Mouse (Mus musculus) forebrain, embryonic 12.5 days (tissue): Measurements from ENCODE around the gene Osr1. TPM values are rescaled to one million over a fixed set of nuclear protein-coding genes. Genes with fewer than 3 reads are reported as not detected.

Experiments used
- ATAC-seq: fragments of 200-750 bp; cut with Nextera tagmentation; 2 replicates; pipeline ENCODE4 v1.8.0; 2017; ENCODE audit warnings: moderate TSS enrichment; ENCODE audit not compliant: low FRiP score
- H3K27ac ChIP-seq: fragments of 300-500 bp; sonication (generic); 2 replicates; pipeline ENCODE4 v1.5.1; 2016; ENCODE audit warnings: mild to moderate bottlenecking
- H3K27me3 ChIP-seq: fragments of 300-500 bp; sonication (generic); 2 replicates; pipeline ENCODE4 v1.6.1; 2016; ENCODE audit warnings: mild to moderate bottlenecking
- H3K36me3 ChIP-seq: fragments of 300-500 bp; sonication (generic); replicated peaks from 2 replicates; pipeline ENCODE4 v1.6.1; 2016; ENCODE audit warnings: mild to moderate bottlenecking
- H3K4me1 ChIP-seq: fragments of 300-500 bp; sonication (generic); 2 replicates; pipeline ENCODE4 v1.6.1; 2016
- H3K4me2 ChIP-seq: fragments of 300-500 bp; sonication (generic); 2 replicates; pipeline ENCODE4 v1.6.1; 2016; ENCODE audit warnings: mild to moderate bottlenecking, moderate library complexity
- H3K4me3 ChIP-seq: fragments of 300-500 bp; sonication (generic); replicated peaks from 2 replicates; pipeline ENCODE4 v1.5.1; 2016; ENCODE audit warnings: mild to moderate bottlenecking
- H3K9ac ChIP-seq: fragments of 300-500 bp; sonication (generic); 2 replicates; pipeline ENCODE4 v1.6.1; 2016; ENCODE audit warnings: mild to moderate bottlenecking
- H3K9me3 ChIP-seq: fragments of 300-500 bp; sonication (generic); 2 replicates; pipeline ENCODE4 v1.6.1; 2016
- whole genome bisulfite sequencing: fragments of 180-500 bp; shearing (Covaris S2); methylation state at CpG from one replicate; pipeline ENCODE4 v1.1.7; 2016; 5-methylcytosine and 5-hydroxymethylcytosine counted together
- polyA plus RNA-seq: library from polyadenylated mRNA; unstranded; fragments of >200 nt; fragmentation: Nextera tagmentation; extraction: Ambion mirVana; gene quantifications from 2 replicates; pipeline ENCODE4 v1.2.1, GENCODE M21; 2016

The Osr1 gene
- 6.5 and 9.0 TPM in 2 replicates for polyA plus RNA-seq

GRCm38 (mm10) chr12:9569971-9570370, at the start of gene Osr1:
Osr1 (plus strand) TSS chr12:9570116.
- H3K4me3 ChIP-seq, result peak within 1 kb of the TSS; percentile 33
- H3K27ac ChIP-seq, result no peak within 1 kb of the TSS
- H3K9me3 ChIP-seq, result no peaks in the 10 kb centered on the region
- no peak within 1 kb of the TSS for H3K9ac ChIP-seq
- H3K4me1 ChIP-seq, result peaks cover 24% of the 10 kb centered on the region
- WGBS, result 1% methylated on average over 15 of the region's 15 CpGs
- peaks cover 64% of the 10 kb centered on the region for H3K27me3 ChIP-seq
- H3K36me3 ChIP-seq, result no peaks in the 10 kb centered on the region
- H3K4me2 ChIP-seq, result peak within 1 kb of the TSS; percentile 62
- peak; percentile 50; the same call in 1 of the 2 replicates for ATAC-seq

GRCm38 (mm10) chr12:9550328-9550727, 19.6 kb upstream of the Osr1 start:
- no peaks in the 10 kb centered on the region for H3K27me3 ChIP-seq
- no peak overlapping the region for H3K27ac ChIP-seq
- H3K9ac ChIP-seq, result no peak overlapping the region
- no peak overlapping the region for H3K4me2 ChIP-seq
- WGBS, result 97% methylated on average over 2 of the region's 2 CpGs
- no peak overlapping the region for H3K4me3 ChIP-seq
- H3K36me3 ChIP-seq, result no peaks in the 10 kb centered on the region
- ATAC-seq, result no peak
- no peaks in the 10 kb centered on the region for H3K4me1 ChIP-seq
- H3K9me3 ChIP-seq, result no peaks in the 10 kb centered on the region

- no peaks in the 10 kb centered on the region for H3K36me3 ChIP-seq
These were observed 5.0 kb upstream of the Osr1 start for GRCm38 (mm10) chr12:9564956-9565355.

GRCm38 (mm10) chr12:9570496-9570995, 630 bp downstream of the Osr1 start:
- Histone ChIP-seq H3K36me3 (no peaks in the 10 kb centered on the region), H3K27me3 (peaks cover 70% of the 10 kb centered on the region), H3K4me2 (peak overlapping the region; percentile 62), H3K9me3 (no peaks in the 10 kb centered on the region), H3K9ac (no peak overlapping the region), H3K4me3 (peak overlapping the region; percentile 33), H3K27ac (no peak overlapping the region), H3K4me1 (peaks cover 24% of the 10 kb centered on the region)
- WGBS, result under 1% methylated on average over 17 of the region's 17 CpGs
- no peak for ATAC-seq

More at GRCm38 (mm10) chr12:9564956-9565355, 5.0 kb upstream of the Osr1 start:
- H3K27ac ChIP-seq, result no peak overlapping the region
- no peak for ATAC-seq
- H3K4me2 ChIP-seq, result no peak overlapping the region
- no peak overlapping the region for H3K4me3 ChIP-seq
- no peaks in the 10 kb centered on the region for H3K9me3 ChIP-seq
- H3K27me3 ChIP-seq, result peaks cover 14% of the 10 kb centered on the region
- H3K4me1 ChIP-seq, result peaks cover under 1% of the 10 kb centered on the region
- WGBS, result 75% methylated on average over 3 of the region's 3 CpGs
- no peak overlapping the region for H3K9ac ChIP-seq

- H3K9me3 ChIP-seq, result no peaks in the 10 kb centered on the region
- H3K27ac ChIP-seq, result no peak overlapping the region
- WGBS, result 2% methylated on average over 13 of the region's 13 CpGs
- no peak overlapping the region for H3K4me3 ChIP-seq
- no peak overlapping the region for H3K9ac ChIP-seq
- H3K27me3 ChIP-seq, result peaks cover 78% of the 10 kb centered on the region
- no peak overlapping the region for H3K4me2 ChIP-seq
- peaks cover 24% of the 10 kb centered on the region for H3K4me1 ChIP-seq
- ATAC-seq, result no peak
- H3K36me3 ChIP-seq, result no peaks in the 10 kb centered on the region
These were observed 1.5 kb downstream of the Osr1 start for GRCm38 (mm10) chr12:9571276-9571940.

GRCm38 (mm10) chr12:9572022-9572421, 2.1 kb downstream of the Osr1 start:
- Histone ChIP-seq H3K27ac (no peak overlapping the region), H3K4me2 (no peak overlapping the region), H3K9me3 (no peaks in the 10 kb centered on the region), H3K27me3 (peaks cover 84% of the 10 kb centered on the region), H3K36me3 (no peaks in the 10 kb centered on the region), H3K9ac (no peak overlapping the region), H3K4me3 (no peak overlapping the region), H3K4me1 (peaks cover 24% of the 10 kb centered on the region)
- 3% methylated on average over 4 of the region's 4 CpGs for WGBS
- no peak for ATAC-seq

GRCm38 (mm10) chr12:9573682-9574081, 3.8 kb downstream of the Osr1 start:
- Histone ChIP-seq H3K4me3 (peak overlapping the region; percentile 38), H3K27me3 (peaks cover 97% of the 10 kb centered on the region), H3K36me3 (no peaks in the 10 kb centered on the region), H3K9me3 (no peaks in the 10 kb centered on the region), H3K4me1 (peaks cover 24% of the 10 kb centered on the region), H3K27ac (no peak overlapping the region), H3K9ac (no peak overlapping the region), H3K4me2 (peak overlapping the region; percentile 63)
- no peak for ATAC-seq
- 3% methylated on average over 12 of the region's 12 CpGs for WGBS

- Histone ChIP-seq H3K9me3 (no peaks in the 10 kb centered on the region), H3K27ac (no peak overlapping the region), H3K27me3 (peaks cover 97% of the 10 kb centered on the region), H3K4me2 (peak overlapping the region; percentile 63), H3K36me3 (no peaks in the 10 kb centered on the region), H3K4me1 (peaks cover 24% of the 10 kb centered on the region), H3K4me3 (peak overlapping the region; percentile 38), H3K9ac (peak overlapping the region; percentile 29; the same call in 1 of the 2 replicates)
- WGBS, result under 1% methylated on average over 38 of the region's 38 CpGs
- peak; percentile 57 for ATAC-seq
These were observed 4.4 kb downstream of the Osr1 start for GRCm38 (mm10) chr12:9574244-9574871.

- ATAC-seq, result no peak
- H3K27me3 ChIP-seq, result peaks cover 100% of the 10 kb centered on the region
- 1% methylated on average over 21 of the region's 21 CpGs for WGBS
- H3K4me1 ChIP-seq, result peaks cover 22% of the 10 kb centered on the region; the same call in 1 of the 2 replicates
- H3K4me2 ChIP-seq, result no peak overlapping the region; the same call in 1 of the 2 replicates
- no peaks in the 10 kb centered on the region for H3K36me3 ChIP-seq
- no peak overlapping the region for H3K9ac ChIP-seq
- H3K27ac ChIP-seq, result no peak overlapping the region
- H3K9me3 ChIP-seq, result no peaks in the 10 kb centered on the region
- no peak overlapping the region; the same call in 1 of the 2 replicates for H3K4me3 ChIP-seq
These were observed 5.5 kb downstream of the Osr1 start for GRCm38 (mm10) chr12:9575158-9576042.

GRCm38 (mm10) chr12:9576043-9576538, 6.2 kb downstream of the Osr1 start:
- Histone ChIP-seq H3K4me1 (peaks cover 20% of the 10 kb centered on the region), H3K9ac (no peak overlapping the region), H3K4me3 (no peak overlapping the region), H3K27ac (no peak overlapping the region), H3K4me2 (no peak overlapping the region), H3K27me3 (peaks cover 100% of the 10 kb centered on the region), H3K36me3 (no peaks in the 10 kb centered on the region), H3K9me3 (no peaks in the 10 kb centered on the region)
- under 1% methylated on average over 18 of the region's 18 CpGs for whole genome bisulfite sequencing
- no peak for ATAC-seq

GRCm38 (mm10) chr12:9577610-9578009, 7.7 kb downstream of the Osr1 start:
- no peak overlapping the region for H3K4me3 ChIP-seq
- H3K27ac ChIP-seq, result no peak overlapping the region
- no peak overlapping the region for H3K4me2 ChIP-seq
- H3K4me1 ChIP-seq, result peaks cover 19% of the 10 kb centered on the region
- no peak for ATAC-seq
- peaks cover 100% of the 10 kb centered on the region for H3K27me3 ChIP-seq
- H3K9ac ChIP-seq, result no peak overlapping the region
- WGBS, result 0% methylated on average over 2 of the region's 2 CpGs
- no peaks in the 10 kb centered on the region for H3K36me3 ChIP-seq
- no peaks in the 10 kb centered on the region for H3K9me3 ChIP-seq

- Histone ChIP-seq H3K4me2 (no peak overlapping the region), H3K4me1 (peaks cover 19% of the 10 kb centered on the region), H3K9ac (no peak overlapping the region), H3K36me3 (no peaks in the 10 kb centered on the region), H3K4me3 (no peak overlapping the region), H3K27me3 (peaks cover 100% of the 10 kb centered on the region), H3K27ac (no peak overlapping the region), H3K9me3 (no peaks in the 10 kb centered on the region)
- ATAC-seq, result no peak
- WGBS, result 8% methylated on average over 4 of the region's 4 CpGs
These were observed 8.7 kb downstream of the Osr1 start for GRCm38 (mm10) chr12:9578591-9578990.
